Mouse (Mus musculus) activated CD4-positive, CD25-positive, alpha-beta regulatory T cell, adult 4 months (primary cell): ENCODE measurements around the gene Nucb2. TPM values are rescaled to one million over a fixed set of nuclear protein-coding genes. Genes with fewer than 3 reads are reported as not detected.

ENCODE experiments used
- ATAC-seq: one replicate; pipeline ENCODE4 v1.8.0; 2017
- polyA plus RNA-seq, 2 experiments: library from polyadenylated mRNA; unstranded; fragments of 100-300 nt; shearing (Covaris generic); gene quantifications; one replicate each; pipeline ENCODE4 v1.2.1; 2017

Nucb2 gene
- polyA plus RNA-seq, 2 experiments from 2014 or later, result 20.2 to 21.9 TPM

GRCm38 (mm10) chr7:116524577-116524976, 20.4 kb downstream of the Nucb2 start:
- ATAC-seq, result no peak

GRCm38 (mm10) chr7:116529793-116530192, 25.6 kb downstream of the Nucb2 start:
- peak; percentile 57 for ATAC-seq

GRCm38 (mm10) chr7:116530470-116530869, 26.3 kb downstream of the Nucb2 start:
- ATAC-seq, result no peak

- ATAC-seq, result no peak
Measured at GRCm38 (mm10) chr7:116531311-116531710, 27.1 kb downstream of the Nucb2 start.

- no peak for ATAC-seq
Measured at GRCm38 (mm10) chr7:116556834-116557233, 52.7 kb downstream of the Nucb2 start.

GRCm38 (mm10) chr7:116574551-116574950, 70.4 kb downstream of the Nucb2 start:
- no peak for ATAC-seq

Other genes starting within 250 kb of the Nucb2 start
- gene Plekha7, start 196.0 kb upstream of the Nucb2 start, polyA plus RNA-seq, result 10 to 100 TPM in 1 of 2 experiments, 1 to 10 TPM in 1; 4.3 to 11.3 TPM
- 1,000 to 10,000 TPM in 1 of 2 experiments, 100 to 1,000 TPM in 1; 821 to 1,081 TPM for gene Rps13, start 170.2 kb upstream of the Nucb2 start, polyA plus RNA-seq
- gene Pik3c2a, start 60.9 kb upstream of the Nucb2 start, polyA plus RNA-seq, result 10 to 100 TPM; 51.6 to 62.7 TPM